Mouse (Mus musculus) C2C12 (cell line): ENCODE measurements around the gene Rpap2.

Source experiments
- CEBPB ChIP-seq: IDR thresholded peaks from one replicate; pipeline ENCODE4 v1.6.1; 2011; ENCODE audit warnings: low read depth, mild to moderate bottlenecking, control low read depth, moderate library complexity
- CTCF ChIP-seq: IDR thresholded peaks from one replicate; pipeline ENCODE4 v1.5.1; 2011; ENCODE audit not compliant: control insufficient read depth, insufficient read depth, insufficient read length
- FOSL1 ChIP-seq: IDR thresholded peaks from one replicate; pipeline ENCODE4 v1.8.0; 2011; ENCODE audit warnings: mild to moderate bottlenecking, low read length; ENCODE audit not compliant: poor library complexity, insufficient read depth, severe bottlenecking
- MYOG ChIP-seq: IDR thresholded peaks from one replicate; pipeline ENCODE4 v1.6.1; 2011; ENCODE audit not compliant: control insufficient read depth, insufficient read length; ENCODE audit errors: extremely low read depth
- USF1 ChIP-seq: IDR thresholded peaks from one replicate; pipeline ENCODE4 v1.6.1; 2011; ENCODE audit warnings: low read depth, mild to moderate bottlenecking, control low read depth, moderate library complexity

- TF ChIP-seq CTCF (no peak), MYOG (no peak), USF1 (no peak), CEBPB (no peak), FOSL1 (no peak)
Measured at GRCm38 (mm10) chr5:107621327-107621726, 24.2 kb downstream of the Rpap2 start.
